Mouse (Mus musculus) intestine, postnatal 0 days (tissue): ENCODE measurements at regions not wholly inside any gene's neighbourhood (a gene's known extent, or its start where the extent isn't known, plus 50 kb on each side); places are given as distances from the start of the nearest gene placed in this dataset.

Source experiments
- ATAC-seq: fragments of 200-750 bp; cut with Nextera tagmentation; 2 replicates; pipeline ENCODE4 v1.8.0; 2017; ENCODE audit warnings: mild to moderate bottlenecking, moderate TSS enrichment, moderate library complexity
- H3K27ac ChIP-seq: fragments of 300-500 bp; sonication (generic); 2 replicates; pipeline ENCODE4 v1.5.1; 2014; ENCODE audit warnings: mild to moderate bottlenecking, low read depth, low read length, moderate library complexity
- H3K27me3 ChIP-seq: fragments of 300-500 bp; sonication (generic); replicated peaks from 2 replicates; pipeline ENCODE4 v1.6.1; 2014; ENCODE audit warnings: low read length, mixed read lengths; ENCODE audit not compliant: control insufficient read depth, insufficient read depth
- H3K36me3 ChIP-seq: fragments of 300-500 bp; sonication (generic); 2 replicates; pipeline ENCODE4 v1.6.1; 2014; ENCODE audit warnings: mild to moderate bottlenecking, moderate library complexity; ENCODE audit not compliant: control insufficient read depth, insufficient read depth
- H3K4me1 ChIP-seq: fragments of 300-500 bp; sonication (generic); replicated peaks from 2 replicates; pipeline ENCODE4 v1.6.1; 2014; ENCODE audit warnings: antibody characterized with exemption, low read length, mixed read lengths; ENCODE audit not compliant: control insufficient read depth, insufficient read depth
- H3K4me2 ChIP-seq: fragments of 300-500 bp; sonication (generic); replicated peaks from 2 replicates; pipeline ENCODE4 v1.6.1; 2014; ENCODE audit warnings: low read depth, mild to moderate bottlenecking, moderate library complexity
- H3K4me3 ChIP-seq: fragments of 300-500 bp; sonication (generic); 2 replicates; pipeline ENCODE4 v1.5.1; 2014; ENCODE audit warnings: low read depth, low read length
- H3K9ac ChIP-seq: fragments of 300-500 bp; sonication (generic); 2 replicates; pipeline ENCODE4 v1.6.1; 2014; ENCODE audit warnings: mild to moderate bottlenecking, low read depth, low read length
- H3K9me3 ChIP-seq: fragments of 300-500 bp; sonication (generic); 2 replicates; pipeline ENCODE4 v1.6.1; 2016; ENCODE audit warnings: mixed run types; ENCODE audit not compliant: control insufficient read depth
- CTCF ChIP-seq: sonication (generic); IDR thresholded peaks from 2 replicates; pipeline ENCODE4 v1.5.1; 2016; ENCODE audit warnings: low read depth, mild to moderate bottlenecking, control low read depth, antibody characterized with exemption, moderate library complexity
- WGBS: fragments of 180-500 bp; shearing (Covaris S2); extraction: QIAGEN DNeasy Blood & Tissue Kit; methylation state at CpG from one replicate; pipeline ENCODE4 v1.1.7; 2014; 5-methylcytosine and 5-hydroxymethylcytosine counted together

DNA sequence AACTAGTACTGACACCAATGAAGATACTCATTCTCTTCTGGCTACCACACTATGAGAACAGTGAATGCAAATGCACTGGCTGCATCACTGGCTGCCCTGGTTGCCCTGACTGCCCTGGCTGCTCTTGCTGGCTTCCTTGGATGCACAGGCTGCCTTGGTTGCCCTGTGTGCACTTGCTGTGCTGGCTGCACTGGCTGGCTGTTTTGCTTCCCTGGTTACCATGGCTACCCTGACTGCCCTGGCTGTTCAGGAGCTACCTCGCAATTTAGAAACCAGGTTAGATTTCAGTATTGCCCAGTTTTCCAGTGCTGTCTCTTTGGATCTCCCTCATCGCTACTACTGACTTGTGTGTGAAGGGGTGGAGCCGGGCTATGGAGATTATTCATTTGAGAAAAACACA is 175.7 kb downstream of the Fat4 start:
- no peaks in the 10 kb centered on the region for H3K36me3 ChIP-seq
- no peak overlapping the region for H3K27ac ChIP-seq
- no peaks in the 10 kb centered on the region for H3K9me3 ChIP-seq
- H3K4me1 ChIP-seq, result no peaks in the 10 kb centered on the region
- no peak overlapping the region for H3K4me2 ChIP-seq
- no peaks in the 10 kb centered on the region for H3K27me3 ChIP-seq
- no peak overlapping the region for H3K4me3 ChIP-seq
- ATAC-seq, result no peak
- no peak for TF ChIP-seq CTCF
- WGBS, result 68% methylated on average over 3 of the region's 3 CpGs
- H3K9ac ChIP-seq, result no peak overlapping the region

DNA sequence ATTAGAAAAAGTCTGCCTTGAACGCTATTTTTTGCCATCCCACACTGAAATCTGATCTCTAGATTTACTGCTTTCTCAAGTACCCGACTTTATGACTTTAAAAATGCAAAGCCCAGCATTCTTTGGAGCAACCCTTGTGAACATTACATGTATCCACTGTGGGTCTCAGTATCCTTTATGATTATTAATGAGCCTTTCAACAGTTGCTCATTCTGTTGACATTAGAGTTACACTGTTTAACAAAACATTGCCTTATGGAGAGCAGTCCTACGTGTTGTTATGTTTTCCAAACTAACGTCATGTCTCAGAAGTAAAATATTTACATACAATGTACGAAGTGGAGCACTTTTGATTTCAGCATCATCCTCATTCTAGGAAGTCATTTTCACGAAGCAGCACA is 178.7 kb downstream of the Fat4 start:
- Histone ChIP-seq H3K27me3 (no peaks in the 10 kb centered on the region), H3K9me3 (no peaks in the 10 kb centered on the region), H3K4me3 (no peak overlapping the region), H3K4me1 (no peaks in the 10 kb centered on the region), H3K27ac (no peak overlapping the region), H3K36me3 (no peaks in the 10 kb centered on the region), H3K4me2 (no peak overlapping the region), H3K9ac (no peak overlapping the region)
- TF ChIP-seq CTCF, result no peak
- WGBS, result 42% methylated on average over 6 of the region's 6 CpGs
- ATAC-seq, result no peak

DNA sequence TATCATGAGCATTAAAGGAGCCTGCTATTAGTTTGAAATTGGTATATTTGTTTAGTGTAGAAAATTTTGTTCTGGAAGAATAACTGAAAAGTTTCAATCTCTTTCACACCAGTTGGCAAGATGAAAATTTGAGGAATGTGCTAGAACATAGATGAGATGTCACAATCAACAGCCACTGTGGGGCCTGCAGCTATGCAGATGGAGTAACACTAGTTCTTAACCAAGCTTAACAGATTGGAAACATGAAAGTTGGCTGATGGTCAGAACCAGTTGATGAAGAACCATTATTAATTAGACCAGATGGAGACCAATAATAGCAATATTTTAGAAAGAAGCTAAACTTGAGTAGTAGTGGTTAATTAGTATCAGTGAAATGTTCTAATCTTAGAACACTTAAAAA is 182.3 kb downstream of the Fat4 start:
- no peak overlapping the region for H3K4me2 ChIP-seq
- H3K36me3 ChIP-seq, result no peaks in the 10 kb centered on the region
- H3K4me3 ChIP-seq, result no peak overlapping the region
- H3K27me3 ChIP-seq, result no peaks in the 10 kb centered on the region
- H3K9ac ChIP-seq, result no peak overlapping the region
- H3K27ac ChIP-seq, result no peak overlapping the region
- no peak for TF ChIP-seq CTCF
- H3K9me3 ChIP-seq, result no peaks in the 10 kb centered on the region
- no peak for ATAC-seq
- H3K4me1 ChIP-seq, result no peaks in the 10 kb centered on the region

DNA sequence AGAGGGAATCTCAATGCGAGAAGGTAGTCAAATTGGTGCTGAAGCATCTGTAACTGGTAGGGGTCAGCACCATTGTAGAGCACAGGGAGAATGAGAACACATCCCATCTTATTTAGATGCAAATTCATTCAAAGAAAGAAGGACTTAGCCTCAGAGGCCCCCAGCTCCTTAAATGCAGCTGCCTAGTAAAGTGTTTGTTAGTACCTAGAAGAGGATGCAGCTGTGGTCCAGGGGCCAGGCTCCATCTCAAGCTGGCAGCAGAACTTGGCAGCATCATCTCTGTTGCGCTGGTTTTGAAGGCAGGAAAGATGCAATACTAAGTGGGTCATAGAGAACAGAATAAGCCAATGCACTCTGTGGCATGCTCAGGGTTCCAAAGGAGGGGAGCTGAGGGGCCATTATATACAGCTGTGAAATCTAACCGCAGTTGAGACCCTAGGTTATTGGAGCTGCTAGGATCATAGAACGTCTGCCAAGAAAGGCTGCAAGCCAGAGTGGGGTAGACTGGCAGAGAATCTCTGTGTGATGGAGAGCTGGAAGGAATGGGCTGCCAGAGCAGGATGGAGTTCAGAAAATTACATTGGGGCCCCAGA is 196.0 kb downstream of the Fat4 start:
- no peak overlapping the region for H3K9ac ChIP-seq
- no peaks in the 10 kb centered on the region for H3K9me3 ChIP-seq
- 75% methylated on average over 4 of the region's 4 CpGs for WGBS
- no peaks in the 10 kb centered on the region for H3K27me3 ChIP-seq
- H3K36me3 ChIP-seq, result no peaks in the 10 kb centered on the region
- no peak overlapping the region for H3K27ac ChIP-seq
- ATAC-seq, result no peak
- no peaks in the 10 kb centered on the region for H3K4me1 ChIP-seq
- H3K4me2 ChIP-seq, result no peak overlapping the region
- H3K4me3 ChIP-seq, result no peak overlapping the region
- TF ChIP-seq CTCF, result no peak

DNA sequence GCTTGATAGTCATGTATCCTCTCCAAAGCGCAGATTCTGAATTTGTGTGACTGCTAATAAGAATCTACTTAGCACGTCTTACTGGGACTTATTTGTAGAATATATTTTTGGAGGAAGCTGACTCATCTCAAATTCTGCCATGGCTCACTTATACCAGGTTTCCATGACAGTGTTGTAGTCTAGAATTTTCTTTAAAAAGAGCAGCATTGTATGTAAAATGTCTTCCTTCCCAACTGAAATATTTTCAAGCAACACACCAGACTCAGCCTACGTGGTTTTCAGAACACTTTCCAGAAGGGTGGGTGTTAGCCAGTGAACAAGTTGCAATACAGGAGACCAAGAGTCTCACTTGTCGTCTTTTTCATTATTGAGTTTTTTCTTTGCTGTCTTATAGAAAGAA is 202.2 kb downstream of the Fat4 start:
- Histone ChIP-seq H3K27ac (no peak overlapping the region), H3K9ac (no peak overlapping the region), H3K9me3 (no peaks in the 10 kb centered on the region), H3K36me3 (no peaks in the 10 kb centered on the region), H3K4me3 (no peak overlapping the region), H3K4me2 (no peak overlapping the region), H3K4me1 (no peaks in the 10 kb centered on the region), H3K27me3 (no peaks in the 10 kb centered on the region)
- WGBS, result 86% methylated on average over 4 of the region's 4 CpGs
- no peak for ATAC-seq
- no peak for TF ChIP-seq CTCF

DNA sequence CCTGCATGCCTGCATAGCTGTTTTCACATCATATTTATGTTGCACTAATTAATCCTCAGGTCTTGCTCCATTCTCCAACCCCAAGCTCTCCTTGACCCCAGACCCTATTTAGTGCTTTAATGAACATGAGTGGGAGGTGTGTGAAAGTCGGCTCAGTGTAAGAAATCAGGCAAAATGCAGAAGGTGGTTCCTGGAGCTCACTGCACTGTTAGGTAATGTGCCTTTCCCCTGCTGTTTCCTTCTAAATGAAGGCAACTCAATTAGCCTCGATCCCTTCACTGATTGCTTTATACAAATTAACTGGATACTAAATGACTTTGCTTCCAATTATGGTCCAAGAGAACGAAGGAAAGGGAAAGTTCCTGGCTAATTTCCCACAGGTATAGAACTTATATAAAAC is 215.6 kb downstream of the Fat4 start:
- H3K4me1 ChIP-seq, result no peaks in the 10 kb centered on the region
- no peak for TF ChIP-seq CTCF
- no peak overlapping the region for H3K9ac ChIP-seq
- 82% methylated on average over 3 of the region's 3 CpGs for WGBS
- no peaks in the 10 kb centered on the region for H3K9me3 ChIP-seq
- H3K4me3 ChIP-seq, result no peak overlapping the region
- no peak for ATAC-seq
- H3K27me3 ChIP-seq, result no peaks in the 10 kb centered on the region
- no peaks in the 10 kb centered on the region for H3K36me3 ChIP-seq
- no peak overlapping the region for H3K4me2 ChIP-seq
- no peak overlapping the region for H3K27ac ChIP-seq

DNA sequence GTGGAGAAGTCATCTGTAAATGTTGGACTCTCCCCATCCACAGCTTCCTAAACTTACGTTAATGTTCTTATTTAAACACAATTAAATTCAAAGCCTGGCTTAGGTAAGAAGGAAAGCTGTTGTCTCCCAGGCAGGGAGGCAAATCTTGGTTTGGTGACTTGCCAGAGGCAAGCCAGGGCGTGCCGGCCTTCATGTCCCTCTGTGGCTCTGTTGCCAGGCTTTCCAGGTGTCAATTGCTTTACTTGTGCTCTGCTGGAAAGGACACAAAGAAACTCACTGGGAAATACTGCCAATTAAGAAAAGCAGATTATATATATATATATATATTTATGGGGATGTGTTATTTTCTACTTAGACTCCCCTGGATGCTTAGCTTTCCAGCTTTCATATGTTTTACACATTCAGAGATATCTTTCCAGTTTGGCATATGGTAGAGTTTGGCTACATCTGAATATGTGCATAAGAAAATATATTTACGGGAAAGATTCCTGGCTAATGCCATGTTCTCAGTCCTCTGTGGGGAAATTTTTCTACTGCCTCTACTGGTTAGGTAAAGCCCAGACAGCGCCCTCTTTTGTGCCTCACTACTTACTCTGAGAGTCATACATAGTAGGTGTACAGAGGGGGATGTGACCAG is 223.1 kb downstream of the Fat4 start:
- TF ChIP-seq CTCF, result no peak
- Histone ChIP-seq H3K4me3 (no peak overlapping the region), H3K9ac (no peak overlapping the region), H3K4me1 (no peaks in the 10 kb centered on the region), H3K27ac (no peak overlapping the region), H3K9me3 (no peaks in the 10 kb centered on the region), H3K4me2 (no peak overlapping the region), H3K36me3 (no peaks in the 10 kb centered on the region), H3K27me3 (no peaks in the 10 kb centered on the region)
- no peak for ATAC-seq
- WGBS, result 84% methylated on average over 5 of the region's 5 CpGs
